Comparison of ENCODE assay signal across 23 mouse cellular contexts in the genomic region with DNA sequence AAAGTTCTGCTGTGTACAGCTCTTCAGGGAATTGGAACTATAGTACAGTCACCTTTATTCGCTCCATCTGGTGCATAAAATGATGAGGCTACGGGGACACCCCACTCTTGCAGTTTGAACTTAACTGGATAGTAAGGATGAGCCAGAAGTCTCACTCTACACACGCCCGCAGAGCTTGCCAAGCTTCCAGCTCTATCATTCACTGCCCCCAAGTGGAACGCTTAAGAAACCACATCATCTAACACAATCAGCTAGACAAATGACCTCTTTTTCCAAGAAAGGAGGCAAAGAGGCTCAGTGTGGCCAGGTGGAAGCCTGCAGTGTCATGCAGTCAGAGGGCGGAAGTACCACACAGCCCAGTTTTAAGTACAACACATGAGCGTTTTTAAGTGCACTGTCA.
"Had no signal": no experiment of that assay in that cellular context is flagged by ENCODE, and none has a peak within 500 bp of the region (broad histone marks: within the 10 kb centered on the region; RNA-seq: fewer than 3 reads in every experiment).

No protein-coding gene starts in this region.

- H3K4me2 ChIP-seq: limb, embryonic 13.5 days; liver, embryonic 12.5 days; liver, embryonic 15.5 days; lung, embryonic 15.5 days; neural tube, embryonic 12.5 days; neural tube, embryonic 15.5 days had no signal

- ATAC-seq: liver, embryonic 12.5 days had no signal

- H3K4me3 ChIP-seq: limb, embryonic 10.5 days; limb, embryonic 13.5 days; liver, embryonic 12.5 days; liver, embryonic 15.5 days; lung, embryonic 15.5 days; megakaryocyte, embryonic 14.5 days; midbrain, embryonic 10.5 days; neural tube, embryonic 12.5 days; neural tube, embryonic 15.5 days had no signal

- DNase-seq: kidney, adult 18-20 months; kidney, adult 9 months; kidney, postnatal 14 days; kidney, postnatal 4 days; layer of hippocampus, postnatal 36 days; liver; lung, adult 18-20 months; lung, postnatal 10 days; lung, postnatal 36 days; midbrain, embryonic 14.5 days; right cerebral cortex, adult 18-20 months; right cerebral cortex, postnatal 14 days; right cerebral cortex, postnatal 4 days; thymus, postnatal 36 days had no signal

- H3K27ac ChIP-seq: limb, embryonic 10.5 days; limb, embryonic 13.5 days; liver, embryonic 12.5 days; liver, embryonic 15.5 days; lung, embryonic 15.5 days; midbrain, embryonic 10.5 days; neural tube, embryonic 12.5 days; neural tube, embryonic 15.5 days had no signal

- H3K9ac ChIP-seq: limb, embryonic 13.5 days; liver, embryonic 12.5 days; liver, embryonic 15.5 days; lung, embryonic 15.5 days; neural tube, embryonic 12.5 days; neural tube, embryonic 15.5 days had no signal

- H3K4me1 ChIP-seq: limb, embryonic 10.5 days; limb, embryonic 13.5 days; liver, embryonic 12.5 days; liver, embryonic 15.5 days; lung, embryonic 15.5 days; megakaryocyte, embryonic 14.5 days; midbrain, embryonic 10.5 days; neural tube, embryonic 12.5 days; neural tube, embryonic 15.5 days had no signal

- H3K9me3 ChIP-seq: limb, embryonic 10.5 days; limb, embryonic 13.5 days; liver, embryonic 12.5 days; liver, embryonic 15.5 days; lung, embryonic 15.5 days; megakaryocyte, embryonic 14.5 days; midbrain, embryonic 10.5 days; neural tube, embryonic 12.5 days; neural tube, embryonic 15.5 days had no signal

- H3K36me3 ChIP-seq: limb, embryonic 10.5 days; liver, embryonic 12.5 days; liver, embryonic 15.5 days; lung, embryonic 15.5 days; midbrain, embryonic 10.5 days; neural tube, embryonic 12.5 days; neural tube, embryonic 15.5 days had no signal

- H3K27me3 ChIP-seq: liver, embryonic 15.5 days; lung, embryonic 15.5 days had no signal
